Mouse (Mus musculus): ENCODE data around the gene Osbpl6.

The Osbpl6 gene

GRCm38 (mm10) chr2:76648666-76649141, 242.4 kb downstream of the Osbpl6 start:
- DNase-seq (ENCODE audit: low read depth): no peak

All from 416B (cell line).